Mouse (Mus musculus) thymus, postnatal 4 days (tissue): ENCODE results near the gene Aoc1.

Experiments
- DNase-seq: peaks from one replicate; pipeline ENCODE4 v3.0.0; 2021

The Aoc1 gene

GRCm38 (mm10) chr6:48872596-48872995 is at the start of gene Aoc1:
Aoc1 (plus strand) TSS chr6:48872896.
- no peak for DNase-seq

DNA sequence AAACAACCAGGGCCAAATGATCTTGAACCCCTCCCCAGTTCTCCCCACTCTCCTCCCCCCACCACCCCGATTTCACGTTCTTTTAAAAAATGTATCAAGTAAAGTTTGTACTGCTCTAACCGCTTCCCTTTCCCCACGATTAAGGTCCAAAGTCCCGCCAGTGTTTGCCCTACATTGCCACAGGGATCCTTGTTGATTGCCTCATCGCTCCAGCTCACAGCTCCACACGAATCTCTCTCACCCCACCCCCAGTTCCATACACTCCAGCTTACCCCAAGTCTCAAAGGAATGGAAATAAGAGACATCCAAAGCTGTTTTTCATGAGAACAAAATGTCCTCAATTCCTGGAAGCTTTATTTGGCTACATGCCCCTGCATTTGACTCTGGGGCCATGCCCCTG is 47.7 kb upstream of the Aoc1 start:
- no peak for DNase-seq

- DNase-seq, result no peak
These were observed 43.7 kb upstream of the Aoc1 start for GRCm38 (mm10) chr6:48828976-48829375.

DNA sequence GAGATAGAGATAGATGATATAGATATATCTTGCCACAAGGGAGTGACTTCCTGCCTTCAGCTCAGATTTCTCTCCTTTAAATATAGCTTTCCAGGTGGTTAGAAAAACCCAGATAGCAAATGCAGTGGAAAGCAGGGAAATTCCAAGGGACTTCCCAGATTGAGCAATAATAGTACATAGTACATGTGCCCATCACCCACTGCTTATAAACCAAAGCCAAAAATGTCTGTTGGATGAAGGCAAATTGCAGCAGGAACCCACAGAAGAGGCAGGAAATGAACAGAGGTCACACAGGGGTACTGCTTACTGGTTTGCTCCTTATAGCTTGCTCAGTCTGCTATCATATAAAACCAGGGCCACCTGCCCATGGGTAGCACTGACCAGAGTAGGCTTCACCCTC is 43.0 kb upstream of the Aoc1 start:
- no peak for DNase-seq

DNA sequence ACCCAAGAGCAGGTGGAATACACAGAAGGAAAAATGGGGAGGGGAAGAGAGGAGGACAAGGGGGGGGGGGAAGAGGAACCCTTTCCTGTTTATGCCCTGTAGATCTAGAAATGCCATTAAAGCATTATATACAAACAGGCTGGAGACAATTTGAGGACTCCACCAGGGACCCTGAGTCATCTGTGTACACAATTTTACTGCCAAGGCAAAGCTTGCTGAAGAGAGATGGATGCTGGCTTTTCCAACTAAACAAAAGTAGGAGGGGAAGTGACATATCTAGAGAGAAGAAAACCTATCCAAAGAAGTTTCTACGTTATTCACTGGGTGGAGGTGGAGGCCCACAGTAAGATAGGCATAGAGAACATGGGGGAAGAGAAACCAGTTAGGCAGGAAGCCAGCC is 42.5 kb upstream of the Aoc1 start:
- no peak for DNase-seq

GRCm38 (mm10) chr6:48831141-48831540 is 41.6 kb upstream of the Aoc1 start:
- no peak for DNase-seq

- DNase-seq, result no peak
These were observed 40.3 kb upstream of the Aoc1 start for GRCm38 (mm10) chr6:48832426-48832825.

- no peak for DNase-seq
These were observed 39.2 kb upstream of the Aoc1 start for GRCm38 (mm10) chr6:48833515-48833914.

GRCm38 (mm10) chr6:48835241-48835640 is 37.5 kb upstream of the Aoc1 start:
- DNase-seq, result no peak

- no peak for DNase-seq
These were observed 36.5 kb upstream of the Aoc1 start for GRCm38 (mm10) chr6:48836146-48836545.

DNA sequence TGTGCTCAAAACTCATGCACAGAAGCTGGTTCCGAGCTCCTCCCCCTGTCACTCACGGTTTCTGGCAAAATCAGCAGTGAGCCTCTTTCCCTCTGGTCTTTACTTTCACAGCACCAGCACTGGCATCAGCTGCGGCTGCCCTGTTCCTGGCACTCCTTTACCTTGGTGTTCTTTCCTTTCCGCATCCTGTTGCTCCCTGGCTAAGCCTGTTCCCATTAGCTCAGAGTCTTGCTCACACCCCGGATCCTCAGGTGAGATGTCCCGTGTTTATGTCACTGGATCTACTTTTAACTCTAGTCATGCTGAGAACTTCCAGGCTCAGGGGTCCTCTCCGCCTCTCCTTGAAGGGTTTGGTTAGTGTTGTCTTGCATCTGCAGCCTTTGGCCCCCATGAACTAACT is 35.2 kb upstream of the Aoc1 start:
- DNase-seq, result no peak

DNA sequence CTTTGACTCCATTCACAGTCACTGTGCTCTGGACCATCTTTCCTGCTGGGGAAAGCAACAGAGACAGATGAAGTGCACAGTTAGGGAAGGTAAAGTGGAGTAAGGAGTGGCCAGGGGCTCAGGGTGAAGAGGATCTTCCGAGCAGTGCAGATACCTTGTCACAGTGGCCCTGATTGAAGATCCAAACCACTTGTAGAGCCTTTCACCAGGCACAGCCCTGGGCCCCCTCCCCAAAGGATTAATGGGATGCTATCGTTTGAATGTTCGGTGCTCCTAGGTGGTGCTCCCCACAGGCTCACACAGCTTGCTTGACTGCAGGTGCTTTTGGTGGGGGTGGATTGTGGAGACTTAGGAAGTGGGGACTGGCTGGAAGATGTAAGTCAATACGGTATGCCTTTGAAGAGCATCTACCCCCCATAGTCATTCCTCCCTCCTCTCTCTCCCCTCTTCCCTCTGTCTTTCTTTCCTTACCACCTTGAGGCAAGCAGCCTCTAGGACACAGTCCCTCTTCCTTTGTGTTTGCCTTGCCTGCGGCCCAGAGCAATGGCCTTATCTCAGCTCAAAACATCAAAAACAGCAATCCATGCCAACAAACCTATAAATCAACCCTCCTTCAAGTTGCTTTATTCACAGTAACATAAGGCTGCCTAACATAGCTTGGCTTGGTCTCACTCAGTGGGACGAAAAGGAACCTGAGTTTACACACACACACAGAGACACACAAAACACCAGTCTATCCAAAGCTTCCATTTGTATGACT is 34.2 kb upstream of the Aoc1 start:
- DNase-seq, result no peak

DNA sequence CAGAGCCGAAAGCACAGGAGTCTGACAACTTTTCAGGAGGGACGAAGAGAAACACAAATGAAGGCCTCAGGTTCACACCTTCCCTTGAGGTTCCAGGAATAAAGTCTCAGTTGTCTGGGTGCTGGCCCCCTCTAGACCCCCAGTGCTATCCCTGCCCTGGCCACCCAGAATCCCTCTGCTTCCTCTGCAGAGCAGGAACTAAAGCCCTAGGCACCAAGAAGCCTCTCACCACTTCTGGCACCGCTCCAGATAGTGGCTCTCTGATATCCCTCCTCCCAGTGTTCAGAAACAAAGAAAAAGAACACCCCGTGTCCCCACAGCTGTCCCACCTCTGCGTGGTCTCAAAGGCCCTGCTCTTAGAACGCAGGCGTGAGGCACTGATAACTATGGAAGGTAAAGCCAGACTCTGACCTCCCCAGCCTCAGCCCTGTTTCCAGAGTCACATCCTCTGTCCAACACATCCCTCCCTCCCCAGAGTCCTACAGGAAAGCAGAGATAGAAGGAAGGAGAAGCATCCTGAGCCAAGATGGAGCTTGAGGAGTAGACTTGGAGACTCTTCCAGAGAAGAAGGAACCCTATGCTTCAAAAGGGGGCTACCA is 32.2 kb upstream of the Aoc1 start, which contains the start of gene Tmem176a:
Tmem176a (plus strand) TSS at position 549 of the 599 bp plus-strand sequence.
- peak; percentile 33 for DNase-seq

GRCm38 (mm10) chr6:48840973-48841625 is 31.6 kb upstream of the Aoc1 start, which contains the start of gene Tmem176b:
Tmem176b (minus strand) TSS chr6:48841496.
- DNase-seq, result peak; percentile 69

- peak; percentile 74 for DNase-seq
These were observed 30.4 kb upstream of the Aoc1 start for GRCm38 (mm10) chr6:48842111-48842842.

DNA sequence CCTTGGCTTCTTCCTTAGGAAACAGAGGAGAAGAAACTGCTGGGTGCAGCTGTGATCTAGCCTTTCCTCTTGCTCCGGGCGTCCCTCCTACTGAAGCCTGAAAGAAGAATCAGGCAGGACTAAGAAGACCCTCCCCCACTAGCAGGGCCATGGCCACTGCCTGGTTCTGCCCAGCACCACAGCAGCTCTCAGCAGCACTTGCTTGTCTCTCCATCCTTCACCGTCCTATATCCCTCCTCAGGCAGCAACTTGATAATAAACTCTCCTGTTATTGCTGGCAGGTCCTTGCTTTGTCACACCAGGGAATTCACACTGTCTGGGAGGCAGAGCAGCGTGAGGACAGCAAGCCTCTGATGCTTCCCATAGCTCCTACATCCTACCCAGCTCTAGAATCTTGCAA is 27.6 kb upstream of the Aoc1 start:
- DNase-seq, result no peak

DNA sequence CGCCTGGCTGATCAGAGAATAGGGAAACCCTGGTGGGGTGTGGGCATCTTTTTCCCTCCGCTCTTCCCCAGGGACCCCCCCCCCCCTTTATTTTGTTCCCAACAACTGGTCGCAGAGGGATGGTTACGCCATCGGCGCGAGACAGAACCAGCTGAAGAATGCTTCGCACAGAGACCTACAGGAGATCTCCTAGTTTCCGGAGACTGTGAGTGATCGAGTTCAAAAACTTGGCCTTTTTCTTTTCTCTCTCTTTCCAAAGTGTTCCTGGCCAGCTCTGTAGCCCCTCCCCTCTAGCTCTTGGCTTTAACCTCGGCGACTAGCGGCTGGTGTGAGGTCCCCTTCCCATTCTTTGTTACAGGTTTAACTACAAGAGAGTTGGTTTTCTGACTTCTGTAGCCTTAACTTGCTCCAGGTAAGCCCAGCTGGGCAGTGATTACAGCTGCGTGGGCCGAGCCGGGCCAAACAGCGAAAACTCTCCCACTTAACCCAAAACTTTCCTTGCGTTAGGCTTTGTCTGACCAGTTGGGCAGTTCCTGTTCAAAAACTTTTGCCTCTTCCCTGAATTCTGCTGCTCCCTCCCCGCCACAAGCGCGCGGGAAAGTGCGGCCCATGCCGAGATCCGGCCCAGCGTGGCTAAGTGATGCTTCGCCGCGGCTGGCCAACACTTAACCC is 20.7 kb upstream of the Aoc1 start:
- no peak for DNase-seq

DNA sequence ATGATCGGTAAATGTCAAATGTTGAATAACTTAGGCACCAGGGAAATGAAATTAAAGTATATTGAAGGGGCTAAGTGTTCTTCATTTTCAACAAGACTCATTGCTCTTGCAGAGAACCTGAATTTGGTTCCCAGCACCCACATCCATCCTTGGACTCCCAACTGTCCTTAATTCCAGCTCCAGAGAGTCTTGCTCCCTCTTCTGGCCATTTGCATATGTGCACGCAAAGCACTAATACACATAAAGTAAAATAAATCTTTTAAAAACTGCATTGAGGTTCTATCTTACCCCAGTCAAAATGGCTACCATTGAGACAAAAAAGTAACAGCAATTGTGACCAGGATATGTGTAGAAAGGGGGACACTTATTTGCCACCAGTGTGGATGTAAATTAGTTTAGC is 18.5 kb upstream of the Aoc1 start:
- no peak for DNase-seq

GRCm38 (mm10) chr6:48857613-48858302 is 14.9 kb upstream of the Aoc1 start:
- DNase-seq, result no peak

DNA sequence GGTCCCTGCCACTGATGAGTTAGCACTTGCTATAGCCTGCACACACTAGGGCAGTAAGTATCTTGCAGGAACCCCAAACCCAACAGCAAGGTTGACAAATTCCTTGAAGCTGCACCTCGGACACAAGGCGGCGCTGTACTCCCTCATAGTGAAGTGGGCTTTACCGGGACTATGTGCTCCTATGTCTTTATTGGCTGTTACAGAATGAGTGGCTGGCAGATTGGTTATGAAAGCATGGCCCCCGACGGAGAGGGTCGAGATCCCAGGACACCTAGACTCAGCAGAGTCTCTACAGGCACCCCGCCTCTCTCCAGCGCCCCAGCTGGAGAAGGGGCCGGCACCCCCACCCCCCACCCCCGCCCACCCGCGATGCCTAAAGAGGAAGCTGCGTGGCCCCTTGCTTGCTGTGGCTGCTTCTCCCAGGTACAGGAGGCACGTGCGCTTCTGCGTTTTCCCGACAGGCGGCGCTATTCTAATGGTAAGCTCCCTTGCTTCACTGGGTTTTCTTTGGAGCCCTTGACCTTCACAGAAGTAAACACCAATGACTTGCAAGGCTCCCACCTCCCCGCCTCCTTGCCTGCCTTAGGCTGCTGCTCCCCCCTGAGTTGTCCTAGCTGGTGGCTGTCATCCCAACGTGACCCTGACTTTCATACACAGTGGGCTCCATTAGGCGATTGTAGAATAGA is 12.4 kb upstream of the Aoc1 start:
- peak; percentile 90 for DNase-seq

GRCm38 (mm10) chr6:48860851-48861250 is 11.8 kb upstream of the Aoc1 start:
- no peak for DNase-seq
